ENCODE assay signal across 11 mouse cellular contexts in the genomic region with DNA sequence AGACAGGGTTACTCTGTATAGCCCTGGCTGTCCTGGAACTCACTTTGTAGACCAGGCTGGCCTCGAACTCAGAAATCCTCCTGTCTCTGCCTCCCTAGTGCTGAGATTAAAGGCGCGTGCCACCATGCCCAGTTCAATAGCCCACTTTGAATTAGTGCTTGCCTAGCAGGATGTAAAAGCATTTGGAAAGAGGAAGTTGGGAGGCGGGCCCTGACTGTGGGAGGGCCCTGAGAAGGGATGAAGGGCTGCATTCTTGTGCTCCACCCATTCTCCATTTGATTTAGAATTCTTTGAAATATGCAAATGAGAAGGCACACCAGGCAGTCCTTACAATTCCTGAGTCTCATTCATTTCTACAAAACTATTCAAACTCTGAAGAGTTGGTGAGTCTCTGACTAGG.
"Had no signal": no experiment of that assay in that cellular context is flagged by ENCODE, and none has a peak within 500 bp of the region (broad histone marks: within the 10 kb centered on the region; RNA-seq: fewer than 3 reads in every experiment).

No protein-coding gene starts in this region.

- ATAC-seq: lung, postnatal 0 days had no signal

- H3K4me2 ChIP-seq: kidney, embryonic 15.5 days; limb, embryonic 13.5 days; liver, embryonic 11.5 days; liver, embryonic 15.5 days had no signal

- H3K36me3 ChIP-seq: kidney, embryonic 15.5 days; limb, embryonic 13.5 days; liver, embryonic 15.5 days had no signal

- H3K9me3 ChIP-seq: kidney, embryonic 15.5 days; limb, embryonic 13.5 days; liver, embryonic 15.5 days had no signal

- H3K4me3 ChIP-seq: kidney, embryonic 15.5 days; limb, embryonic 13.5 days; liver, embryonic 15.5 days had no signal

- H3K27ac ChIP-seq: kidney, embryonic 15.5 days; limb, embryonic 13.5 days; liver, embryonic 15.5 days; stomach, postnatal 0 days had no signal

- H3K27me3 ChIP-seq: kidney, embryonic 15.5 days; limb, embryonic 13.5 days; liver, embryonic 15.5 days had no signal

- H3K4me1 ChIP-seq: liver, embryonic 15.5 days had no signal

- H3K9ac ChIP-seq: kidney, embryonic 15.5 days; limb, embryonic 13.5 days; liver, embryonic 15.5 days had no signal

- DNase-seq: kidney, postnatal 14 days; left cerebral cortex, postnatal 4 days; lung, adult 2 months; lung, postnatal 36 days; thymus, postnatal 4 days had no signal
